Mouse (Mus musculus) lung, postnatal 0 days (tissue): ENCODE results near the gene Olfr12. TPM values are rescaled to one million over a fixed set of nuclear protein-coding genes. Genes with fewer than 3 reads are reported as not detected.
A peak's percentile ranks its signal among the peaks of the same experiment; 100 is the strongest.

Experiments used
- ATAC-seq: fragments of 200-750 bp; cut with Nextera tagmentation; 2 replicates; pipeline ENCODE4 v1.8.0; 2017; ENCODE audit warnings: moderate library complexity
- DNase-seq: peaks from one replicate; pipeline ENCODE4 v3.0.0-alpha.2; 2016; ENCODE audit warnings: low spot score
- H3K27ac ChIP-seq: fragments of 300-500 bp; sonication (generic); 2 replicates; pipeline ENCODE4 v1.5.1; 2014; ENCODE audit warnings: antibody characterized with exemption, mild to moderate bottlenecking, low read length, mixed read lengths
- H3K27me3 ChIP-seq: fragments of 300-500 bp; sonication (generic); replicated peaks from 2 replicates; pipeline ENCODE4 v1.6.1; 2014; ENCODE audit warnings: low read length, mixed read lengths; ENCODE audit not compliant: insufficient read depth
- H3K36me3 ChIP-seq: fragments of 300-500 bp; sonication (generic); 2 replicates; pipeline ENCODE4 v1.6.1; 2014; ENCODE audit warnings: low read length, mixed read lengths; ENCODE audit not compliant: insufficient read depth
- H3K4me1 ChIP-seq: fragments of 300-500 bp; sonication (generic); 2 replicates; pipeline ENCODE4 v1.6.1; 2014; ENCODE audit warnings: antibody characterized with exemption, low read depth, low read length, mixed read lengths; ENCODE audit not compliant: insufficient read depth
- H3K4me2 ChIP-seq: fragments of 300-500 bp; sonication (generic); replicated peaks from 2 replicates; pipeline ENCODE4 v1.6.1; 2014; ENCODE audit warnings: low read depth, mild to moderate bottlenecking, low read length, moderate library complexity, mixed read lengths
- H3K4me3 ChIP-seq: fragments of 300-500 bp; sonication (generic); 2 replicates; pipeline ENCODE4 v1.5.1; 2014; ENCODE audit warnings: low read depth, low read length
- H3K9ac ChIP-seq: fragments of 300-500 bp; sonication (generic); replicated peaks from 2 replicates; pipeline ENCODE4 v1.6.1; 2014; ENCODE audit warnings: low read depth, mild to moderate bottlenecking
- H3K9me3 ChIP-seq: fragments of 300-500 bp; sonication (generic); 2 replicates; pipeline ENCODE4 v1.6.1; 2016; ENCODE audit warnings: low read length, mixed read lengths
- CTCF ChIP-seq: IDR thresholded peaks from 2 replicates; pipeline ENCODE4 v1.5.1; 2016; ENCODE audit warnings: antibody characterized with exemption, mild to moderate bottlenecking
- EP300 ChIP-seq: IDR thresholded peaks from 2 replicates; pipeline ENCODE4 v1.6.1; 2016; ENCODE audit warnings: antibody characterized with exemption, mild to moderate bottlenecking, control low read depth
- WGBS: fragments of 180-500 bp; shearing (Covaris S2); extraction: QIAGEN DNeasy Blood & Tissue Kit; methylation state at CpG from one replicate; pipeline ENCODE4 v1.1.7; 2014; 5-methylcytosine and 5-hydroxymethylcytosine counted together
- polyA plus RNA-seq: library from polyadenylated mRNA; unstranded; fragments of >200 nt; fragmentation: Nextera tagmentation; extraction: Ambion mirVana; gene quantifications from 2 replicates; pipeline ENCODE4 v1.2.1, GENCODE M21; 2015

The Olfr12 gene
- polyA plus RNA-seq, 1 experiment from 2014 or later = not detected

DNA sequence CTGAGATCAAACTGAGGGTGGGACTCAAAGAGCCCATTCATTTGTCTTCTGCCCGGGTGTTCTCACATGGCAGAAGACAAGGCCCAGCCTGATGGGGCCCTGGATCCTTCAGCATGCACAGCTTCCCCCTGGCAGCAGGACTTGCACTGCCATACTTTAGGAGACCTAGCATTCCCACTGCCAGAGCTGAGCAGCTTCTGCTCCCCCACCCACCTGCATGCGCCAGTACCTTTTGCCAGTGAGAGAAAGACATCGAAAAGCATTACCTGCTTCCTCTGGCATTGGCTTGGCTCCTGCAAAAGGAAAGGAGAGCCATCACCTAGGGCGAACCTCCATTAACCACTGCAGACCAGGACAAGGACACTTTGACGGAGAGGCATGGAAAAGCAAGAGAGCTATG, 27.3 kb downstream of the Olfr12 start:
- H3K36me3 ChIP-seq = no peaks in the 10 kb centered on the region
- WGBS = 82% methylated on average over 5 of the region's 5 CpGs
- no peaks in the 10 kb centered on the region for H3K27me3 ChIP-seq
- H3K9ac ChIP-seq = no peak overlapping the region
- no peak overlapping the region for H3K4me2 ChIP-seq
- DNase-seq (no peak), ATAC-seq (no peak)
- no peak overlapping the region for H3K4me3 ChIP-seq
- no peaks in the 10 kb centered on the region for H3K9me3 ChIP-seq
- no peaks in the 10 kb centered on the region; the same call in 1 of the 2 replicates for H3K4me1 ChIP-seq
- no peak overlapping the region for H3K27ac ChIP-seq
- TF ChIP-seq CTCF = no peak
- no peak for TF ChIP-seq EP300

DNA sequence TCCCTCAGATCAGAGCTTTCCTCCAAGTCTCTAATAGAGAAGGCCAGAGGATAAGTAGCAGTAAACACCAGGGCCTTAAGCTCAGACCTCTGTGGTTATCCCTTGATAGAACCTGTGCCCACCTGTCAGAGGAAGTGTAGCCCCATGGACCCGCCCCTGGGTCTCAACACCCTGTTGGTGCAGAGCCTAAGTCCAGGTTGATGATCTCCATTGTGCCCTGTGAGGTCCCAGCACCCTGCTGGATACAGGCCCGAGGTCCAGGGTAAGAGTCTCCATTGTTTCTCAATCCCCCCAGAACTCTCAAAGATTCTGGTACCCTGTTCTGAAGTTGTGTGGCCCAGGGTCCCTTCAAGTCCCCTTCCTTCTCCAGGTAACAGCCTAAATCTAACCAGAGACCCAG, 28.5 kb downstream of the Olfr12 start:
- Histone ChIP-seq H3K9ac (no peak overlapping the region), H3K9me3 (no peaks in the 10 kb centered on the region), H3K4me2 (no peak overlapping the region), H3K27ac (no peak overlapping the region), H3K27me3 (no peaks in the 10 kb centered on the region), H3K4me1 (no peaks in the 10 kb centered on the region), H3K4me3 (no peak overlapping the region), H3K36me3 (no peaks in the 10 kb centered on the region)
- no peak for TF ChIP-seq EP300
- no peak for TF ChIP-seq CTCF
- ATAC-seq (no peak), DNase-seq (no peak)
- 39% methylated on average over 2 of the region's 2 CpGs for WGBS

GRCm38 (mm10) chr1:92646601-92647000, 29.0 kb downstream of the Olfr12 start:
- Histone ChIP-seq H3K4me1 (no peaks in the 10 kb centered on the region), H3K27me3 (no peaks in the 10 kb centered on the region), H3K27ac (no peak overlapping the region), H3K9me3 (no peaks in the 10 kb centered on the region), H3K36me3 (no peaks in the 10 kb centered on the region), H3K4me2 (no peak overlapping the region), H3K4me3 (no peak overlapping the region), H3K9ac (no peak overlapping the region)
- DNase-seq = no peak
- ATAC-seq = no peak
- TF ChIP-seq CTCF (no peak), EP300 (no peak)
- WGBS = 66% methylated on average over 7 of the region's 7 CpGs

- Histone ChIP-seq H3K27ac (no peak overlapping the region), H3K9ac (no peak overlapping the region), H3K4me3 (no peak overlapping the region), H3K4me2 (no peak overlapping the region), H3K36me3 (no peaks in the 10 kb centered on the region), H3K27me3 (no peaks in the 10 kb centered on the region), H3K9me3 (no peaks in the 10 kb centered on the region), H3K4me1 (no peaks in the 10 kb centered on the region)
- 60% methylated on average over 4 of the region's 4 CpGs for WGBS
- ATAC-seq (no peak), DNase-seq (no peak)
- no peak for TF ChIP-seq EP300
- no peak for TF ChIP-seq CTCF
These were observed 29.4 kb downstream of the Olfr12 start for GRCm38 (mm10) chr1:92647026-92647425.

- Histone ChIP-seq H3K27ac (no peak overlapping the region), H3K27me3 (no peaks in the 10 kb centered on the region), H3K4me1 (no peaks in the 10 kb centered on the region), H3K4me2 (peak overlapping the region; percentile 11; the same call in 1 of the 2 replicates), H3K9me3 (no peaks in the 10 kb centered on the region), H3K36me3 (no peaks in the 10 kb centered on the region), H3K9ac (no peak overlapping the region), H3K4me3 (no peak overlapping the region)
- TF ChIP-seq EP300 (no peak), CTCF (peak; percentile 93)
- ATAC-seq (peak; percentile 59), DNase-seq (peak; percentile 75)
- WGBS = 4% methylated on average over 8 of the region's 8 CpGs
These were observed 30.2 kb downstream of the Olfr12 start for GRCm38 (mm10) chr1:92647752-92648151.

DNA sequence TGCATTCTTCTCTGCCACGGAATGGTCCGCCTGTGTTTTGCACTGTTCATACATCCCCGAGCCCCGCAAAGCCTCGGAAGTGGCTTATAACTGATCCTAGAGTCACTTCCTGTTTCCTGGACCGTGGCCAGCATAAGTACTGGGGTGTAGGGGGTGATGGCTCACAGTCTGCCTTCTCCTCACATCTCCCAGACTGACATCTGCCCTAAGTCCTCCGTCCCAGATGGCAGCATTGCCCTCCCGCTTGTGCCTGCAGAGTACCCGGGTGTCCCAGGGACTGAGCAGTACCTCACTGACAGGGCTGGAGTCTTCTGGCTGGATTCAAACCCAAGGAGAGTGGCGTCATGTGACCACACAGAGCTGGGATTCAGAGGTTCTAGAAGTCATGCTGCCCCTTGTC, 30.6 kb downstream of the Olfr12 start:
- Histone ChIP-seq H3K27me3 (no peaks in the 10 kb centered on the region), H3K27ac (no peak overlapping the region), H3K4me1 (no peaks in the 10 kb centered on the region), H3K9me3 (no peaks in the 10 kb centered on the region), H3K4me2 (peak overlapping the region; percentile 11; the same call in 1 of the 2 replicates), H3K36me3 (no peaks in the 10 kb centered on the region), H3K9ac (no peak overlapping the region), H3K4me3 (no peak overlapping the region)
- peak; percentile 20 for DNase-seq
- peak; percentile 4; the same call in 1 of the 2 replicates for ATAC-seq
- TF ChIP-seq EP300 (no peak), CTCF (no peak)
- 34% methylated on average over 10 of the region's 10 CpGs for WGBS

GRCm38 (mm10) chr1:92648673-92649072, 31.1 kb downstream of the Olfr12 start, which contains the start of gene Otos:
Gene Otos (minus strand): TSS chr1:92648841.
- Histone ChIP-seq H3K4me2 (peak within 1 kb of the TSS; percentile 11; the same call in 1 of the 2 replicates), H3K9me3 (no peaks in the 10 kb centered on the region), H3K4me1 (no peaks in the 10 kb centered on the region), H3K9ac (no peak within 1 kb of the TSS), H3K4me3 (no peak within 1 kb of the TSS), H3K36me3 (no peaks in the 10 kb centered on the region), H3K27ac (no peak within 1 kb of the TSS), H3K27me3 (no peaks in the 10 kb centered on the region)
- WGBS = 18% methylated on average over 8 of the region's 8 CpGs
- ATAC-seq = peak; percentile 70
- peak; percentile 88 for DNase-seq
- peak; percentile 84 for TF ChIP-seq CTCF
- TF ChIP-seq EP300 = no peak
